Mouse (Mus musculus) stomach, embryonic 16.5 days (tissue): Measurements from ENCODE around the gene Trnp1. TPM values are rescaled to one million over a fixed set of nuclear protein-coding genes. Genes with fewer than 3 reads are reported as not detected.

ENCODE experiments used
- ATAC-seq: fragments of 200-750 bp; cut with Nextera tagmentation; 2 replicates; pipeline ENCODE4 v1.8.0; 2017; ENCODE audit warnings: moderate number of reproducible peaks, moderate TSS enrichment; ENCODE audit not compliant: insufficient read depth, low FRiP score
- H3K27ac ChIP-seq: fragments of 300-500 bp; sonication (generic); 2 replicates; pipeline ENCODE4 v1.5.1; 2014; ENCODE audit warnings: low read length
- H3K27me3 ChIP-seq: fragments of 300-500 bp; sonication (generic); 2 replicates; pipeline ENCODE4 v1.6.1; 2014; ENCODE audit warnings: low read length, control low read depth, mixed read lengths; ENCODE audit not compliant: control insufficient read depth, insufficient read depth
- H3K36me3 ChIP-seq: fragments of 300-500 bp; sonication (generic); 2 replicates; pipeline ENCODE4 v1.6.1; 2014; ENCODE audit warnings: low read length; ENCODE audit not compliant: control insufficient read depth, insufficient read depth
- H3K4me1 ChIP-seq: fragments of 300-500 bp; sonication (generic); 2 replicates; pipeline ENCODE4 v1.6.1; 2014; ENCODE audit warnings: low read length, control low read depth, mixed read lengths; ENCODE audit not compliant: control insufficient read depth, insufficient read depth
- H3K4me2 ChIP-seq: fragments of 300-500 bp; sonication (generic); 2 replicates; pipeline ENCODE4 v1.6.1; 2014; ENCODE audit warnings: low read depth, low read length, mixed read lengths
- H3K4me3 ChIP-seq: fragments of 300-500 bp; sonication (generic); replicated peaks from 2 replicates; pipeline ENCODE4 v1.5.1; 2014; ENCODE audit warnings: mild to moderate bottlenecking, low read length
- H3K9ac ChIP-seq: fragments of 300-500 bp; sonication (generic); 2 replicates; pipeline ENCODE4 v1.6.1; 2014; ENCODE audit warnings: low read length
- H3K9me3 ChIP-seq: fragments of 300-500 bp; sonication (generic); replicated peaks from 2 replicates; pipeline ENCODE4 v1.6.1; 2016; ENCODE audit warnings: low read length, control low read depth; ENCODE audit not compliant: control insufficient read depth
- WGBS: fragments of 180-500 bp; shearing (Covaris S2); extraction: QIAGEN DNeasy Blood & Tissue Kit; methylation state at CpG from one replicate; pipeline ENCODE4 v1.1.7; 2014; 5-methylcytosine and 5-hydroxymethylcytosine counted together
- polyA plus RNA-seq: library from polyadenylated mRNA; unstranded; fragments of >200 nt; fragmentation: Nextera tagmentation; extraction: Ambion mirVana; gene quantifications from 2 replicates; pipeline ENCODE4 v1.2.1, GENCODE M21; 2015

Trnp1 gene
- 0.50 and 0.75 TPM in 2 replicates for polyA plus RNA-seq

GRCm38 (mm10) chr4:133498160-133498724, at the start of gene Trnp1:
TSS of gene Trnp1 (minus strand) at chr4:133498550.
- no peaks in the 10 kb centered on the region for H3K36me3 ChIP-seq
- H3K4me2 ChIP-seq = peak within 1 kb of the TSS; percentile 100
- no peaks in the 10 kb centered on the region for H3K9me3 ChIP-seq
- no peak within 1 kb of the TSS; the same call in 1 of the 2 replicates for H3K27ac ChIP-seq
- peak within 1 kb of the TSS; percentile 63 for H3K4me3 ChIP-seq
- peaks cover 60% of the 10 kb centered on the region for H3K27me3 ChIP-seq
- H3K4me1 ChIP-seq = peaks cover 22% of the 10 kb centered on the region
- peak within 1 kb of the TSS; percentile 76 for H3K9ac ChIP-seq
- ATAC-seq = peak; percentile 88
- under 1% methylated on average over 48 of the region's 53 CpGs for WGBS

GRCm38 (mm10) chr4:133545272-133546231, 47.2 kb upstream of the Trnp1 start, which contains the start of gene Nudc:
TSS of gene Nudc (minus strand) at chr4:133545996.
- peak within 1 kb of the TSS; percentile 90 for H3K9ac ChIP-seq
- under 1% methylated on average over 75 of the region's 77 CpGs for WGBS
- peak within 1 kb of the TSS; percentile 64 for H3K27ac ChIP-seq
- H3K4me1 ChIP-seq = peaks cover 12% of the 10 kb centered on the region
- no peaks in the 10 kb centered on the region for H3K27me3 ChIP-seq
- peak within 1 kb of the TSS; percentile 92 for H3K4me3 ChIP-seq
- peak; percentile 98 for ATAC-seq
- no peaks in the 10 kb centered on the region for H3K9me3 ChIP-seq
- H3K4me2 ChIP-seq = peak within 1 kb of the TSS; percentile 92
- H3K36me3 ChIP-seq = 0 out of 2 replicates have a peak, but pooled peaks cover 6% of the 10 kb centered on the region

GRCm38 (mm10) chr4:133536652-133537051, 38.3 kb upstream of the Trnp1 start:
- ATAC-seq = no peak
- WGBS = 87% methylated on average over 5 of the region's 5 CpGs
- no peaks in the 10 kb centered on the region for H3K9me3 ChIP-seq
- H3K4me1 ChIP-seq = no peaks in the 10 kb centered on the region
- no peak overlapping the region for H3K4me2 ChIP-seq
- no peak overlapping the region for H3K27ac ChIP-seq
- peaks cover 7% of the 10 kb centered on the region; the same call in 1 of the 2 replicates for H3K36me3 ChIP-seq
- H3K4me3 ChIP-seq = no peak overlapping the region
- no peak overlapping the region for H3K9ac ChIP-seq
- H3K27me3 ChIP-seq = no peaks in the 10 kb centered on the region

- Histone ChIP-seq H3K4me3 (no peak overlapping the region), H3K9ac (no peak overlapping the region), H3K27me3 (no peaks in the 10 kb centered on the region), H3K4me1 (no peaks in the 10 kb centered on the region), H3K4me2 (no peak overlapping the region), H3K36me3 (peaks cover 11% of the 10 kb centered on the region), H3K27ac (no peak overlapping the region), H3K9me3 (no peaks in the 10 kb centered on the region)
- 82% methylated on average over 3 of the region's 3 CpGs for WGBS
- no peak for ATAC-seq
These were observed 37.7 kb upstream of the Trnp1 start for GRCm38 (mm10) chr4:133536081-133536480.

GRCm38 (mm10) chr4:133532777-133533176, 34.4 kb upstream of the Trnp1 start:
- peaks cover 11% of the 10 kb centered on the region for H3K36me3 ChIP-seq
- no peaks in the 10 kb centered on the region for H3K27me3 ChIP-seq
- H3K9me3 ChIP-seq = no peaks in the 10 kb centered on the region
- ATAC-seq = no peak
- H3K4me3 ChIP-seq = no peak overlapping the region
- no peak overlapping the region for H3K4me2 ChIP-seq
- no peak overlapping the region for H3K9ac ChIP-seq
- no peak overlapping the region for H3K27ac ChIP-seq
- WGBS = 73% methylated on average over 3 of the region's 3 CpGs
- H3K4me1 ChIP-seq = peaks cover 3% of the 10 kb centered on the region; the same call in 1 of the 2 replicates

- H3K9ac ChIP-seq = no peak overlapping the region
These were observed 29.4 kb upstream of the Trnp1 start for GRCm38 (mm10) chr4:133527788-133528187.

GRCm38 (mm10) chr4:133521502-133521901, 23.2 kb upstream of the Trnp1 start:
- Histone ChIP-seq H3K9ac (no peak overlapping the region), H3K4me3 (no peak overlapping the region), H3K4me2 (no peak overlapping the region), H3K27ac (no peak overlapping the region), H3K9me3 (no peaks in the 10 kb centered on the region), H3K36me3 (no peaks in the 10 kb centered on the region), H3K4me1 (peaks cover 8% of the 10 kb centered on the region), H3K27me3 (peaks cover 24% of the 10 kb centered on the region)
- whole genome bisulfite sequencing = 54% methylated on average over 2 of the region's 2 CpGs
- no peak for ATAC-seq

More at GRCm38 (mm10) chr4:133527788-133528187, 29.4 kb upstream of the Trnp1 start:
- no peaks in the 10 kb centered on the region for H3K9me3 ChIP-seq
- no peak overlapping the region for H3K4me3 ChIP-seq
- peaks cover 4% of the 10 kb centered on the region; the same call in 1 of the 2 replicates for H3K4me1 ChIP-seq
- peaks cover 13% of the 10 kb centered on the region for H3K36me3 ChIP-seq
- no peak overlapping the region for H3K4me2 ChIP-seq
- 62% methylated on average over 16 of the region's 16 CpGs for WGBS
- no peaks in the 10 kb centered on the region for H3K27me3 ChIP-seq
- peak; percentile 33; the same call in 1 of the 2 replicates for ATAC-seq
- no peak overlapping the region for H3K27ac ChIP-seq

GRCm38 (mm10) chr4:133519369-133519665, 21.0 kb upstream of the Trnp1 start:
- Histone ChIP-seq H3K27ac (peak overlapping the region; percentile 48; the same call in 1 of the 2 replicates), H3K4me2 (peak overlapping the region; percentile 44), H3K9ac (peak overlapping the region; percentile 84), H3K4me1 (peaks cover 8% of the 10 kb centered on the region), H3K4me3 (peak overlapping the region; percentile 60), H3K27me3 (peaks cover 24% of the 10 kb centered on the region), H3K36me3 (no peaks in the 10 kb centered on the region), H3K9me3 (no peaks in the 10 kb centered on the region)
- no peak for ATAC-seq
- 4% methylated on average over 25 of the region's 25 CpGs for WGBS
